Comparison of ENCODE assay signal across 12 mouse cellular contexts in the genomic region with DNA sequence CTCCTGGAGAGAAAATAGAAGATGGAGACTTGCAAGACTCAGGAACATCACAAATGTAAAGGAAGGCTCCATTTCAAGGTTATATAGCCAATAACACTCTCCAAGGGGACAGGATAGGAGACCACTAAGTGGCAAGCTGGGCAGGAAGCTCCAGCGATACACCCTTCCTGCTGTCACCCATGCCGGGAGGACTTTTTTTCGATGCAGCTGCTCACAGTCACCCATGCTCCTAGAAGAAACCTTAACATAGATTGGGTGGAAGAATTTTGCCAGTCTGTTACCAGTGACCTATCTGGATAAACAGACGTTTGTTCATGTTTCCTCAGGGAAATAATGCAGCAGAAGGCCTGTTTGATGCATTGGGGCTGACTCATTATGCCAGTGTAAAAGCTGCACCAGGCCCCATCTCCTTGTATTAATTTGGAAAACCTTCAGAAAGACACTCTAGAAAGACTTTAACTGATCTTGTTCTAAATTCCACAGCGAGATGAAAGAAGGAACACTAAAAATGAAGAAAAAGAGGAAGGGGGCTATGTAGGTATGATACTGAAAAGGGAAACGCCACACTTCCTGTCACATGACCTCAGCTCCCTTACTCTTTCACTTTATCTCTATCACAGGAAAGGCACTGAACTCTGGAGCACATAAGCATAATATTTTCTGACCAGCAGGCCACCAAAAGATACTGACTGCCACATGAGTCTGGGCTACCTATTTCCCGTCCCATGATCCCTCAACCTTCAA.
DNase-seq lines count a peak whose midpoint lies in the region; ATAC-seq and TF ChIP-seq lines count a peak whose summit lies in the region.
"Had no signal": no experiment of that assay in that cellular context is flagged by ENCODE, and none has a peak within 500 bp of the region (broad histone marks: within the 10 kb centered on the region; RNA-seq: fewer than 3 reads in every experiment).

No protein-coding gene starts in this region.

- no peak overlapping the region for H3K4me3 ChIP-seq in thymus, adult 2 months (ENCODE audit: control insufficient read depth, insufficient read depth, low read length)
- H3K4me3 ChIP-seq in liver, postnatal 0 days (ENCODE audit: low read depth, low read length), result no peak overlapping the region
- H3K4me3 ChIP-seq in forebrain, postnatal 0 days (ENCODE audit: low read depth, low read length), result no peak overlapping the region
- H3K4me3 ChIP-seq: lung, embryonic 15.5 days had no signal

- H3K9me3 ChIP-seq in liver, postnatal 0 days (ENCODE audit: low read length), result no peaks in the 10 kb centered on the region
- no peaks in the 10 kb centered on the region for H3K9me3 ChIP-seq in forebrain, postnatal 0 days (ENCODE audit: low read length)
- H3K9me3 ChIP-seq: lung, embryonic 15.5 days had no signal

- peaks cover 9% of the 10 kb centered on the region for H3K36me3 ChIP-seq in thymus, adult 2 months (ENCODE audit: control insufficient read depth, insufficient read depth, low read length)
- no peaks in the 10 kb centered on the region for H3K36me3 ChIP-seq in liver, postnatal 0 days (replicated peaks; ENCODE audit: insufficient read depth, low read length)
- peaks cover 14% of the 10 kb centered on the region for H3K36me3 ChIP-seq in forebrain, postnatal 0 days (ENCODE audit: insufficient read depth)
- H3K36me3 ChIP-seq: lung, embryonic 15.5 days had no signal

- no peak for TF ChIP-seq POLR2A in thymus, adult 2 months (IDR thresholded peaks at IDR 0.05; ENCODE audit: control insufficient read depth, extremely low read depth, insufficient read depth, low read length, poor library complexity)

- H3K4me1 ChIP-seq in thymus, adult 2 months (replicated peaks; ENCODE audit: control insufficient read depth, insufficient read depth, low read length), result peaks cover 22% of the 10 kb centered on the region
- peaks cover 10% of the 10 kb centered on the region for H3K4me1 ChIP-seq in liver, postnatal 0 days (ENCODE audit: insufficient read depth)
- peaks cover 15% of the 10 kb centered on the region; the same call in 1 of the 2 replicates for H3K4me1 ChIP-seq in forebrain, postnatal 0 days (ENCODE audit: insufficient read depth)
- H3K4me1 ChIP-seq: lung, embryonic 15.5 days had no signal

- intact Hi-C loops in left cerebral cortex, postnatal 4 days (cut with DNase I), result no loop called here

- peak overlapping the region; percentile 43 for H3K27ac ChIP-seq in thymus, adult 2 months (ENCODE audit: control insufficient read depth, insufficient read depth, low read length)
- peak overlapping the region; percentile 53; the same call in 1 of the 2 replicates for H3K27ac ChIP-seq in liver, postnatal 0 days (ENCODE audit: low read depth)
- H3K27ac ChIP-seq in forebrain, postnatal 0 days (ENCODE audit: low read depth, low read length), result no peak overlapping the region
- H3K27ac ChIP-seq: lung, embryonic 15.5 days had no signal

- peak; percentile 57 for DNase-seq in thymus, adult 2 months
- no peak for DNase-seq in thymus, adult 18-20 months
- DNase-seq in liver, postnatal 0 days, result no peak
- DNase-seq in thymus, postnatal 4 days, result peak; percentile 54
- DNase-seq in forebrain, postnatal 0 days, result no peak
- DNase-seq in left cerebral cortex, postnatal 4 days, result no peak
- DNase-seq: cerebellum, postnatal 36 days; kidney, postnatal 10 days; right cerebral cortex, postnatal 25 days had no signal

- 12% methylated on average over 7 of the region's 7 CpGs for WGBS in thymus, adult 2 months
- 34% methylated on average over 7 of the region's 7 CpGs for WGBS in liver, postnatal 0 days (ENCODE audit: insufficient replicate concordance)
- 87% methylated on average over 7 of the region's 7 CpGs for WGBS in forebrain, postnatal 0 days

- H3K9ac ChIP-seq in liver, postnatal 0 days (replicated peaks), result no peak overlapping the region
- H3K9ac ChIP-seq in forebrain, postnatal 0 days, result no peak overlapping the region
- H3K9ac ChIP-seq: lung, embryonic 15.5 days had no signal

- peak; percentile 65 for ATAC-seq in activated CD4-positive, CD25-positive, alpha-beta regulatory T cell, adult 4 months
- peak; percentile 40 for ATAC-seq in liver, postnatal 0 days
- ATAC-seq in forebrain, postnatal 0 days, result no peak
- ATAC-seq: hindbrain, embryonic 16.5 days had no signal

- TF ChIP-seq CTCF in thymus, adult 2 months (IDR thresholded peaks at IDR 0.05; ENCODE audit: borderline replicate concordance, control insufficient read depth, extremely low read depth, insufficient read depth, low read length, poor library complexity), result no peak
- TF ChIP-seq CTCF in liver, postnatal 0 days (IDR thresholded peaks at IDR 0.05; ENCODE audit: low read depth), result no peak
- no peak for TF ChIP-seq CTCF in forebrain, postnatal 0 days (IDR thresholded peaks at IDR 0.05; ENCODE audit: low read depth)

- H3K4me2 ChIP-seq in liver, postnatal 0 days (ENCODE audit: low read depth, low read length), result peak overlapping the region; percentile 51
- H3K4me2 ChIP-seq in forebrain, postnatal 0 days (ENCODE audit: low read depth), result no peak overlapping the region
- H3K4me2 ChIP-seq: lung, embryonic 15.5 days had no signal

- no peak for TF ChIP-seq EP300 in liver, postnatal 0 days (IDR thresholded peaks at IDR 0.05; ENCODE audit: low read depth)

- H3K27me3 ChIP-seq in thymus, adult 2 months (ENCODE audit: control insufficient read depth, insufficient read depth, low read length), result no peaks in the 10 kb centered on the region
- H3K27me3 ChIP-seq in liver, postnatal 0 days (ENCODE audit: insufficient read depth, low read length), result no peaks in the 10 kb centered on the region
- H3K27me3 ChIP-seq in forebrain, postnatal 0 days (ENCODE audit: insufficient read depth, low read length), result no peaks in the 10 kb centered on the region
- H3K27me3 ChIP-seq: lung, embryonic 15.5 days had no signal

Comparison
In these comparisons a context has a peak if more than half of its experiments do, and no peak if none do; other contexts are left out.
1. DNase-seq: peak in thymus, adult 2 months (single experiment) and thymus, postnatal 4 days (single experiment); none in thymus, adult 18-20 months (0 of 2), liver, postnatal 0 days (single experiment), forebrain, postnatal 0 days (single experiment) and left cerebral cortex, postnatal 4 days (single experiment).